Mouse (Mus musculus) megakaryocyte, embryonic 14.5 days (primary cell): ENCODE results near the gene Cfap299.

Source experiments
- FLI1 ChIP-seq: IDR thresholded peaks from 2 replicates; pipeline ENCODE4 v1.6.1; 2012; ENCODE audit warnings: low read length, inconsistent platforms, mixed read lengths
- GATA1 ChIP-seq: IDR thresholded peaks from 3 replicates; pipeline ENCODE4 v1.6.1; 2012; ENCODE audit warnings: mixed read lengths, low read length, inconsistent platforms, borderline replicate concordance

DNA sequence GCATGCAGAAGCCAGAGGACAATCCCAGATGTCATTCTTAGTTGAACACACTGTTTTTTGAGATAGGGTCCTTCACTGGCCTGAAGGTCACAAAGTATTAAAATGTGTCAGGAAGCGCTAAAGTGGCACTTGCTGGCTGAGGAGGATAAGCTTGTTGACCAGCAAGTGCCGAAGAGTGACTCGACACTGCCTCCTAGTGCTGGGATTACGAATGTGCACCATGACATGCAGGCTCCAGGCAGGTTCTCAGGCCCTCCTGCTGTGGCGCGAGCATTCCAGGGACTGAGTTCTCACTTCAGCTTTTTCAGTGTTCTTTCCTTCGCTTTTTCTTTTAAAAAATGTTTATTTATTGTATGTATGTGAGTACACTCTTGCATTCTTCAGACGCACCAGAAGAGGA lies 34.3 kb downstream of the Cfap299 start:
- TF ChIP-seq FLI1, result no peak
- no peak for TF ChIP-seq GATA1
